Mouse (Mus musculus): ENCODE data around the gene Grk5.

- TF ChIP-seq POLR2A (IDR thresholded peaks at IDR 0.05; ENCODE audit: low read depth, low read length): no peak
- TF ChIP-seq CTCF (IDR thresholded peaks at IDR 0.05; ENCODE audit: extremely low read depth, insufficient read length, insufficient replicate concordance, low read depth, low read length): no peak
Observed at GRCm38 (mm10) chr19:61065011-61065410, 175.5 kb downstream of the Grk5 start.

Measured in small intestine, adult 2 months (tissue).